Mouse (Mus musculus) megakaryocyte progenitor cell, adult 5-6 weeks (primary cell): ENCODE data around the gene Ccdc155. TPM values are rescaled to one million over a fixed set of nuclear protein-coding genes. Genes with fewer than 3 reads are reported as not detected.

Source experiments
- ATAC-seq: replicated peaks from 2 replicates; pipeline ENCODE4 v1.8.0; 2016; ENCODE audit warnings: mild to moderate bottlenecking, moderate TSS enrichment, inconsistent platforms; ENCODE audit not compliant: poor library complexity
- total RNA-seq, 2 experiments: library from RNA; stranded (forward) in 1 of 2; stranded (reverse) in 1 of 2; fragments of 157-497, 149-512 nt in 1 of 2; fragments of 200-1000 nt in 1 of 2; gene quantifications; 2 replicates each; pipeline versions ENCODE4 v1.2.3 to v1.2.4; 2015 to 2017

Ccdc155 gene
- total RNA-seq, 2 experiments from 2014 or later = not detected

- ATAC-seq = no peak
These were observed 56.8 kb downstream of the Ccdc155 start for GRCm38 (mm10) chr7:45147899-45148298.

- no peak for ATAC-seq
These were observed 57.4 kb downstream of the Ccdc155 start for GRCm38 (mm10) chr7:45147267-45147666.

GRCm38 (mm10) chr7:45145460-45145859 is 59.2 kb downstream of the Ccdc155 start:
- no peak for ATAC-seq

- no peak for ATAC-seq
These were observed 60.1 kb downstream of the Ccdc155 start for GRCm38 (mm10) chr7:45144368-45145174.

- no peak for ATAC-seq
These were observed 62.8 kb downstream of the Ccdc155 start for GRCm38 (mm10) chr7:45141914-45142313.

- no peak for ATAC-seq
These were observed 63.4 kb downstream of the Ccdc155 start for GRCm38 (mm10) chr7:45141319-45141718.

GRCm38 (mm10) chr7:45139904-45140723 is 64.6 kb downstream of the Ccdc155 start:
- ATAC-seq = peak; percentile 20

GRCm38 (mm10) chr7:45138403-45138802 is 66.3 kb downstream of the Ccdc155 start:
- no peak for ATAC-seq

- peak; percentile 71 for ATAC-seq
These were observed 67.3 kb downstream of the Ccdc155 start for GRCm38 (mm10) chr7:45137171-45138006.

GRCm38 (mm10) chr7:45135993-45136567 is 68.6 kb downstream of the Ccdc155 start, which contains the start of the genes Gm45713 and Flt3l:
Gm45713 (minus strand) TSS chr7:45136231.
Flt3l (minus strand) TSS chr7:45136432.
- peak; percentile 58 for ATAC-seq

- no peak for ATAC-seq
These were observed 69.3 kb downstream of the Ccdc155 start for GRCm38 (mm10) chr7:45135370-45135769.

- peak; percentile 34 for ATAC-seq
These were observed 70.1 kb downstream of the Ccdc155 start for GRCm38 (mm10) chr7:45134544-45135026.

Other genes with a start within 250 kb of the Ccdc155 start
Only the 30 nearest of the 35 such genes appear.
- gene Irf3, start 207.2 kb downstream of the Ccdc155 start, total RNA-seq (2015) = 71.9 and 79.5 TPM in 2 replicates
- 70.4 and 89.4 TPM in 2 replicates for gene Irf3, start 207.2 kb downstream of the Ccdc155 start, total RNA-seq (2017)
- gene Bcl2l12, start 206.2 kb downstream of the Ccdc155 start, total RNA-seq (2015) = 22.6 and 25.9 TPM in 2 replicates
- gene Bcl2l12, start 206.2 kb downstream of the Ccdc155 start, total RNA-seq (2017) = 26.2 and 28.0 TPM in 2 replicates
- gene Scaf1, start 188.5 kb downstream of the Ccdc155 start, total RNA-seq (2015) = 19.5 and 21.9 TPM in 2 replicates
- 8.7 and 11.2 TPM in 2 replicates for gene Scaf1, start 188.5 kb downstream of the Ccdc155 start, total RNA-seq (2017)
- gene Rras, start 186.9 kb downstream of the Ccdc155 start, total RNA-seq (2015) = 4.8 and 6.1 TPM in 2 replicates
- gene Rras, start 186.9 kb downstream of the Ccdc155 start, total RNA-seq (2017) = 1.1 TPM in 1 of 2 replicates, not detected in the other
- 20.5 and 21.7 TPM in 2 replicates for gene Prr12, start 152.0 kb downstream of the Ccdc155 start, total RNA-seq (2015)
- 2.8 and 4.0 TPM in 2 replicates for gene Prr12, start 152.0 kb downstream of the Ccdc155 start, total RNA-seq (2017)
- gene Nosip, start 142.5 kb downstream of the Ccdc155 start, total RNA-seq (2015) = 39.7 and 45.0 TPM in 2 replicates
- gene Nosip, start 142.5 kb downstream of the Ccdc155 start, total RNA-seq (2017) = 46.8 and 49.2 TPM in 2 replicates
- gene Prrg2, start 142.2 kb downstream of the Ccdc155 start, total RNA-seq (2015) = 2.6 and 4.7 TPM in 2 replicates
- gene Prrg2, start 142.2 kb downstream of the Ccdc155 start, total RNA-seq (2017) = 3.0 and 4.2 TPM in 2 replicates
- 4.6 and 7.8 TPM in 2 replicates for gene Rcn3, start 112.7 kb downstream of the Ccdc155 start, total RNA-seq (2015)
- gene Rcn3, start 112.7 kb downstream of the Ccdc155 start, total RNA-seq (2017) = 5.4 TPM in 2 replicates
- 0.54 and 0.62 TPM in 2 replicates for gene Fcgrt, start 101.0 kb downstream of the Ccdc155 start, total RNA-seq (2015)
- gene Fcgrt, start 101.0 kb downstream of the Ccdc155 start, total RNA-seq (2017) = 3.9 TPM in 2 replicates
- 3,046 and 3,197 TPM in 2 replicates for gene Rps11, start 80.5 kb downstream of the Ccdc155 start, total RNA-seq (2015)
- gene Rps11, start 80.5 kb downstream of the Ccdc155 start, total RNA-seq (2017) = 1,081 and 1,541 TPM in 2 replicates
- gene Rpl13a, start 76.1 kb downstream of the Ccdc155 start, total RNA-seq (2015) = 2,930 and 3,118 TPM in 2 replicates
- 3,320 and 3,859 TPM in 2 replicates for gene Rpl13a, start 76.1 kb downstream of the Ccdc155 start, total RNA-seq (2017)
- not detected in 2 replicates for gene Gm45713, start 68.7 kb downstream of the Ccdc155 start, total RNA-seq (2015)
- 1.4 TPM in 1 of 2 replicates, not detected in the other for gene Gm45713, start 68.7 kb downstream of the Ccdc155 start, total RNA-seq (2017)
- 8.2 and 8.5 TPM in 2 replicates for gene Flt3l, start 68.5 kb downstream of the Ccdc155 start, total RNA-seq (2015)
- 4.7 and 7.0 TPM in 2 replicates for gene Flt3l, start 68.5 kb downstream of the Ccdc155 start, total RNA-seq (2017)
- gene Pih1d1, start 50.6 kb downstream of the Ccdc155 start, total RNA-seq (2015) = 114 and 146 TPM in 2 replicates
- 34.9 and 61.8 TPM in 2 replicates for gene Pih1d1, start 50.6 kb downstream of the Ccdc155 start, total RNA-seq (2017)
- 57.5 and 59.3 TPM in 2 replicates for gene Aldh16a1, start 50.3 kb downstream of the Ccdc155 start, total RNA-seq (2015)
- 23.4 and 25.8 TPM in 2 replicates for gene Aldh16a1, start 50.3 kb downstream of the Ccdc155 start, total RNA-seq (2017)
- 0.07 TPM in 1 of 2 replicates, not detected in the other for gene Slc17a7, start 40.9 kb downstream of the Ccdc155 start, total RNA-seq (2015)
- gene Slc17a7, start 40.9 kb downstream of the Ccdc155 start, total RNA-seq (2017) = not detected in 2 replicates
- not detected in 2 replicates for gene Gfy, start 25.3 kb downstream of the Ccdc155 start, total RNA-seq (2015)
- gene Gfy, start 25.3 kb downstream of the Ccdc155 start, total RNA-seq (2017) = not detected in 2 replicates
- not detected in 2 replicates for gene Pth2, start 23.9 kb downstream of the Ccdc155 start, total RNA-seq (2015)
- not detected in 2 replicates for gene Pth2, start 23.9 kb downstream of the Ccdc155 start, total RNA-seq (2017)
- gene Dkkl1, start 7.3 kb upstream of the Ccdc155 start, total RNA-seq (2015) = 3.8 and 5.4 TPM in 2 replicates
- 4.2 and 5.6 TPM in 2 replicates for gene Dkkl1, start 7.3 kb upstream of the Ccdc155 start, total RNA-seq (2017)
- gene Tead2, start 10.9 kb upstream of the Ccdc155 start, total RNA-seq (2015) = 2.2 TPM in 1 of 2 replicates, not detected in the other
- gene Tead2, start 10.9 kb upstream of the Ccdc155 start, total RNA-seq (2017) = 0.20 TPM in 1 of 2 replicates, not detected in the other
- gene Cd37, start 34.2 kb upstream of the Ccdc155 start, total RNA-seq (2015) = 104 and 124 TPM in 2 replicates
- 76.6 and 81.9 TPM in 2 replicates for gene Cd37, start 34.2 kb upstream of the Ccdc155 start, total RNA-seq (2017)
- gene Slc6a16, start 36.2 kb upstream of the Ccdc155 start, total RNA-seq (2015) = not detected in 2 replicates
- gene Slc6a16, start 36.2 kb upstream of the Ccdc155 start, total RNA-seq (2017) = not detected in 2 replicates
- gene Slc6a21, start 72.6 kb upstream of the Ccdc155 start, total RNA-seq (2015) = 0.10 TPM in 1 of 2 replicates, not detected in the other
- gene Slc6a21, start 72.6 kb upstream of the Ccdc155 start, total RNA-seq (2017) = not detected in 2 replicates
- gene Trpm4, start 128.9 kb upstream of the Ccdc155 start, total RNA-seq (2015) = 1.0 and 1.8 TPM in 2 replicates
- gene Trpm4, start 128.9 kb upstream of the Ccdc155 start, total RNA-seq (2017) = 1.2 and 1.4 TPM in 2 replicates
- not detected in 2 replicates for gene Hrc, start 130.4 kb upstream of the Ccdc155 start, total RNA-seq (2015)
- not detected in 2 replicates for gene Hrc, start 130.4 kb upstream of the Ccdc155 start, total RNA-seq (2017)
- gene Ppfia3, start 162.1 kb upstream of the Ccdc155 start, total RNA-seq (2015) = not detected in 2 replicates
- not detected in 2 replicates for gene Ppfia3, start 162.1 kb upstream of the Ccdc155 start, total RNA-seq (2017)
- gene Lin7b, start 165.7 kb upstream of the Ccdc155 start, total RNA-seq (2015) = not detected in 2 replicates
- not detected in 2 replicates for gene Lin7b, start 165.7 kb upstream of the Ccdc155 start, total RNA-seq (2017)
- gene Snrnp70, start 190.8 kb upstream of the Ccdc155 start, total RNA-seq (2015) = 105 and 107 TPM in 2 replicates
- 387 and 490 TPM in 2 replicates for gene Snrnp70, start 190.8 kb upstream of the Ccdc155 start, total RNA-seq (2017)
- gene Kcna7, start 200.8 kb upstream of the Ccdc155 start, total RNA-seq (2015) = not detected in 2 replicates
- not detected in 2 replicates for gene Kcna7, start 200.8 kb upstream of the Ccdc155 start, total RNA-seq (2017)
- 0.10 TPM in 1 of 2 replicates, not detected in the other for gene Ntf5, start 208.8 kb upstream of the Ccdc155 start, total RNA-seq (2015)
- not detected in 2 replicates for gene Ntf5, start 208.8 kb upstream of the Ccdc155 start, total RNA-seq (2017)